Mouse (Mus musculus) CD4-positive, CD25-positive, alpha-beta regulatory T cell, adult 4 months (primary cell): ENCODE data around the gene Prss36. TPM values are rescaled to one million over a fixed set of nuclear protein-coding genes. Genes with fewer than 3 reads are reported as not detected.

Experiments used
- ATAC-seq: one replicate; pipeline ENCODE4 v1.8.0; 2017
- polyA plus RNA-seq, 2 experiments: library from polyadenylated mRNA; unstranded; fragments of 100-300 nt; shearing (Covaris generic); gene quantifications; one replicate each; pipeline ENCODE4 v1.2.1; 2017

Gene Prss36
- polyA plus RNA-seq, 2 experiments from 2014 or later = 2.5 to 4.3 TPM

DNA sequence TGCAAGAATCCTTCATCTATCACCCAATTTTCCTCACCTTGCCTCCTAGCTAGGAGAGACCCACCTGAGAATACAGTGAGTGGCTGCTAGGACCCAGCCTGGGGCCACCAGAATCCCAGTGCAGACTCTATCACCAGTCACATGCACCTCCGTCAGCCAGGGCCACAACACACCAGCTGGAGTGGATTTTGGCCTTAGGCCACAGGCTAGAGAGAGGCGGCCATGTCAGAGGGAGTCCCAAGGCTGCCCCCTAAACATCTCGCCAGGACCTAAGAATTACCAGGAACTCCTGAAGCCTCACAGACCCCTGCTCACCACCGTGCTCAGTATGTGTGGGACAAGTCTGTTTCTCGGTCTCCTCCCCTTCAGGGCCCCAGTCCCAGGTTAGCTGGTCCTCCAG lies 12.4 kb downstream of the Prss36 start:
- no peak for ATAC-seq

DNA sequence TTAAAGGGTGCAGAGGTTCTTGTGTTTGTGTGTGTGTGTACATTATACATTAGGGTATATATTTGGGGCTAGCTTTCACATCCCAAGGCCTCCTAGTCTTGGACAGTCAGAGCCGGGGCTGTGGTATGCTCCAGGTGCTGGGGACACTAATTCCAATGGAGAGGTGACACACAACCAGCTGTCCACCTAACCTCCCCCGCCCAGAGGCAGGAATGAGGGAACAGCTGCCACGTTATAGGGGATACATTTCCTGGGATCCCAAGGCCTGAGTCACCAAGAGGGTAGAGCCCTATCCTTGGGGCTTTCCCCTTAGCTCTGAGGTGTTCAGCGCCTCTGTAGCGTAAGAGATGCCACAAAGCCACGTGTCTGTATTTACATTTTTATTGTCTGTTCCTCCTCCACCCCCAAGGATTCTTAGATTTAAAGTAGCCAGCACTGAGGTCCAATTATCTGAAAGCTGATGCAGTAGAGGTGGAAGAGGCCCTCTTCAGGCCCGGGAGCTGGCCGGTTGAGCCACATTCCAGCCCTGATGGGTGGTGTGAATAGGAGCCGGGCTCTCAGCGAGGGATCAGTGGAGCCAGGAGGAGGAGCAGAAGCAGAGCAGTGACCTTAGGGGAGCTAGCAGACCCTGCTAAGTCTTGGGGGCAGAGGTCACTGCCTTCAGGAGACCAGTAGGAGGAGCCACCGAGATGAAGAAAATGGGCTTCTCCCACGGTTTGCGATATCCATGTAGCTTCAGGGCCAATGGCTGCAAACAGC lies 14.1 kb downstream of the Prss36 start:
- no peak for ATAC-seq

DNA sequence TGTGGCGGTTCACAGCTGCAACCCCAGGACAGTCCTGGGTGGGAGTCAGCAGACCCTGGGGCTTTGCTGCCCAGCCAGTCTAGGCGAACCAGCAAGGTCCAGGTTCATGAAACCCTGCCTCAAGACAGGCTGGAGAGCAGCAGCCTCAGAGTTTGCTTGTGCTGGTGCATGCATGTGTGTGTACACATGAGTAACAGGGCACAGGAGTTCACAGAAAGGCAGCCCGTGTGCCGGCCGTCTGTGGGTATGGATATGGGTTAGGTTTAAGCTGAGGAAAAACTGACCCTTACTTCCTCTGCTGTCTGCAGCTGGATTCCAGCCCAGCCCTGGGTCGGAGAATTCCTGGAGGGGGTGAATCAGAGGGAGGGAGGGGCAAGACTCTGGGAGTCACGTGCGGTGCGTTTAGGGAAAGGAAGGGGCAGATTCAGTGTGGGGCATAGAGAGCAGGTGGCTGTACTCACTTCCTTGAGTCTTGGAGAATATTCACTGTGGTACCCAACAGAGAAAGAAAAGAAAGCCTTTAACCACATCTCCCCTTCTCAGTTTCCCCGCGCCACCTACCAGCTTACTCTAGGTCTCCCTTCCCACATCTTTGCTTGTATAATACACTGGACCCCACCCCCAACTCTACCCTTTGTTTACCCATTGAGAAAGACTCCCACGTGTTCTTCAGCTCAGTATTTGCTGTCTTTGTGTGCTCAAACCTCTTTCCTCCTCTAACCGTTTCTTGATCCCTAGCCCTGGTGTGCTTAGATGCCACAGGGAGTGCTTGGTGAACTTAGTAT lies 15.0 kb downstream of the Prss36 start:
- ATAC-seq = no peak

DNA sequence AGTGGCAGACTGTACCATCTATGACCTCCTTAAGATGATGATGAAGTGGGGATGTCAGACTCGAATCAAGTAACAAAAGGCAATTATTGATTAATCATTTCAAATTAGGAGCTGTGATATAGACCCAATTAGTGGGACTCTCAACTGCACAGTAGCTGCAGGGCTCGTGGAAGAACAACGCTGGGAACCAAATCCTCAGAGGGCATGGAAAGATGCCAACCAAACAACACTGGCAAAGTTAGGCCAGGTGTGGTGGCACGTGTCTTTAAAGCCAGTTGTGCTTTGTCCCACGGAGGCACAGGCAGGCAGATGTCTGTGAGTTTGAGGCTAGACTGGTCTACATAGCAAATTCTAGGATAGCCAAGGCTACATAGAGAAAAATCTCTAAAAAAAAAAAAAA lies 15.9 kb downstream of the Prss36 start:
- no peak for ATAC-seq

DNA sequence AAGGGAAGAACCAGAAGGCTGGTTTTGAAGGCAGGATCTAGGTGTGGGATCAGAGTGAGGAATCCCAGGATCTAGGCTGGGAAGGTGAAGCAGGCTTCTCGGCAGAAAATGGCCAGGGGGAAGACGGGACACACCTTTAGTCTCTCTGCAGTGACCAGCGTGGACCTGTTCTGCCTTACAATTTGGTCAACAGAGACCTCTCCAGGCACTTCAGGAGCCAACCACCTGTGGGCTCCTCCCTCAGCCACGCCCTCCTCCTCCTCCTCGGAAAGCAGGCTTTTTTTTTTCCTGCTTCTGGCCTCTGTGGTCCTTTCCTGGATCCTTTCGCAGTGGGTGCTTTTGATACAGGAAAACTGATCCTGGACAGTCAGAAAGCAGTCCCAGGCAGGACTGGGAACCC lies 16.6 kb downstream of the Prss36 start, which contains the start of gene Prss8:
Gene Prss8 (minus strand): TSS at position 182 of the 400 bp plus-strand sequence.
- no peak for ATAC-seq

DNA sequence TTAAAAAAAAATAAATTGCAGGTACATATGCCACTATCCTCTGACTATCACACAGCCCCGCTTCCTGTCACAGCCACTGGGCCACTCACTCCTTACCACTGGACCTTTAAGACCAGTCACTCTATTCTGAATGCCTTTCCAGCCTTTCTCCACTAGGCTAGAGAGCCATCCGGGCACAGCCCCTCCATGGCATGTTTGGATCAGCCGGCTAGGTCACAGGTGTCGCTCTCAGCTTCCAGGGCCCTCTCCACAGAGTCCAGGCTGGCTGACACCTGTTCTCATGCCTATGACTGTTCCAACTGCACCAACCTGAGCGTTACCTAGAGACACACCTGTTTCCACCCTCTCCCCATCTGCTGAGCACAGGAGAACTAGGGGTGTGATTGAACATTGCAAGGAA lies 17.9 kb downstream of the Prss36 start:
- no peak for ATAC-seq

DNA sequence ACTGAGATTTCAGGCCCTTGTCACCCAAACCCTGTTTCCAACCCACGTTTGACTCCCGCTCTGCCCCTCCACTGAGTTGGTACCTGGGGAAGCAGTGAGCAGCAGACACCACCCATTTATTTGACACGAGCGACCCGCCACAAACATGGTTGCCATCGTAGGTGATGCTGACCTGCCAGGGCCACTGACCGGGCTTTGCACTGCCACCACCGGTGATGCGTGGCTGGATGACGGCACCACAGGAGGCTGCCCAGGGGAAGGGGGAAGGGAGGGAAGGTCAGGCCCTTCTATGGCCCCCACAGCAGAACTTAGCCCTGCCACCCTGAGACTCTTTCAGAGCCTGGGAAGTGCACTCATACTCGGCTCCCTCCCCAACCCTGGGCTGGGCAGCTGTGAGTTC lies 18.8 kb downstream of the Prss36 start:
- no peak for ATAC-seq

DNA sequence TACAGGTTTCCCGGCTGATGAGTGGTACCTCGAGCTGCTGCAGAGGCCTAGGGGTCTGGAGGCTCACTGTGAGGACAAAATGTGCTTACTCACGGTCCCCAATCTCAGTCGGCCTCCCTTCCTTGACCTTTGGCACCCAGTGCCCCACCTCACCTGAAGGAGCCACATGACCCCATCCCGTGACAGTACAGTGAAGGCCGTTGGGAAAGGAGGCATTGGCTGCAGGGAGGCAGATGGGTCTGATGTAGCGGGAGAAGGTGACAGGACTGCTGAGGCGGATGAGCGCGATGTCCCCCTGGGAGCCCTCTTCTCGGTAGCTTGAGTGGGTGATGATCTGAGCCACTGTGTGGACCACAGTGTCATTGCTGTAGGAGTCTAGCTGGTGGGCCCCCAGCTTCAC lies 19.7 kb downstream of the Prss36 start:
- ATAC-seq = no peak

DNA sequence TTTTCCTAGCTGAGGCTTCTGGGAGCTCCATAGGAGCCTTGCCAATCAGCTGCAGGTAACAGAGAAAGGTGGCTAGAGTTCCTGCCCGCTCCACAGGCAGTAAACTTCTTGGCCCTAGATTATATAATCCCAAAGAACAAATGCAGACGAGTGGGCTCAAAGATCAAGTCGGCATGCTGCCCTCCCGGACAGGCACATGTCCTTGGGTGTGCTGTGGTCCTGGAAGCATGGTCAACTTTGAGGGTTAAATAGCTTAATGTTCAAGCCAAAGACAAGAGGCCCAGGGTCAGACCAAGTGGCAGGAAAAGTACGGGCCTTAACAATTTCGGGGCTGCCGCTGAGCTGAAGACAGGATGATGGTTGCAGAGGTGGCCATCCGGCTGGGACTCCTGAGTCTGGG lies 20.5 kb downstream of the Prss36 start:
- no peak for ATAC-seq

DNA sequence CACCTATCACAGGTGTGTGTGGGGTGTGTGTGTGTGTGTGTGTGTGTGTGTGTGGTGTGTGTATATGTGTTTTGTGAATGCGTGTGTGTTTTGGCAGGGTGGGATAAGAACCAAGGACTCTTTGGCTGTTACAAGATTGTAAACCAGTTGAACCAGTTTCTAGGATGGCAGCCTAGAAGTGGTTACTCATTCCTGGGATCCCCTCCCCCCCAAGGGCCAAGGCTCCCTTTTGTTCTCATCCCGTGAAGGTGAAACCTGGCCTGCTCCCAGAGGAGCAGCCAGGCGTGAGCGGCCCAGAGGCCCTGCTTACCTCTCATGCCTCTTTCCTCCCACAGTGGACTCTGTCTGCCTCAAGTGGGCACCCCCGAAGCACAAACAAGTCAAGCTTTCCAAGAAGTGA lies 21.3 kb downstream of the Prss36 start:
- no peak for ATAC-seq

DNA sequence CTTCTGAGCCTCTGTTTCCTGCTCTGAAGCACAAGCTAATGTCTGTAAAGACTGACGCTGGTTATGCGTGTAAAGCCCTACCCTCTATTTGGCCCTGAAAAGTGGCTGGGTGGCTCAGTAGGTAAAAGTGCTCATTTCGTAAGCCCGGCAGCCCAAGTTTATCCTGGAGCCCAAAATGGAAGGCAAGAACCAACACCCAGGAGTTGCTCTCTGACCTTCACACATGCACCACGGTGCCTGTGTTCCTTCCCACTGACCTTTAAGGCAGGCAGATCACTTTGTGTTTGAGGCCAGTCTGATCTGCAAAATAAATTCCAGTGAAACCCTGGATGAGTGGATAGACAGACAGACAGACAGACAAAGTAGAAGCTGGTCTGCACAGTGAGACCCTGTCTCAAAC lies 22.8 kb downstream of the Prss36 start:
- ATAC-seq = no peak

DNA sequence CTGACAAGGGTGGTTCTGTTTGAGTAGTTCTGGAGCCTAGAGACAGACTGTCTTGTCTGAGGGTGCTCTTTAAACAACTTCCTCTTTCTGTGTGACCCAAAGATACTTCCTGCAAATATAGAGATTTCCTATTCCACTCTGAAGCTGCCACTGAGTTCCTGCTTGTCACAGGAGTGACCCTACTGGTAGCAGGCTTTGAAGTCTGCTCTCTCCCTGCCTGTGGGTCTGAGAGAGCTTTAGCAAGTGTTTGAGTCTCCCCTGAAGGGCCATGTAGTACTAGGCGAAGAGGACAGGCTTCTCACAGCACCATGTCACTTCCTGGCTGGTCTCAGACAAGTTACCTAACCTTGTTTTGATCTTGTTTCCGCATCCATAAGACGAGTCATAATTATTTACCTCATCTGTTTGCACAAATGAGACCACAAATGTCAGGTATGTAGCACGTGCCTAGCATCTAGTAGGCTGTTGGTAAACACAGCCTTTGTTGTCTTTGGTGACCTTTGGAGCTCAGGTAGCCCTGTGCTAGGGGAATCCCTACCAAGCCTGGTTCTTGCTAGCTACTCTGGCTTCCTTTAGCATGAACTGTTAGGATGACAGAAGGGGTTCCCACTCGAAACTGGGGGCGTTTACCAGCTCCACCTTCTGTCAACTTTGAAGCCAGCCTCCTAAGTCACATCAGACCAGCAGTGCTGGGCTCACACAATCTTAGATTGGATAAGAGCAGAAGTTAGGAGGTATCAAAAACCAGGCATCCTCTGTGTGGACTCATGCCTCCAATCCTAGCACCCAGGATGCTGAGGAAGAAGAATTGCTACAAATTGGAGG lies 23.9 kb downstream of the Prss36 start:
- peak; percentile 89 for ATAC-seq

DNA sequence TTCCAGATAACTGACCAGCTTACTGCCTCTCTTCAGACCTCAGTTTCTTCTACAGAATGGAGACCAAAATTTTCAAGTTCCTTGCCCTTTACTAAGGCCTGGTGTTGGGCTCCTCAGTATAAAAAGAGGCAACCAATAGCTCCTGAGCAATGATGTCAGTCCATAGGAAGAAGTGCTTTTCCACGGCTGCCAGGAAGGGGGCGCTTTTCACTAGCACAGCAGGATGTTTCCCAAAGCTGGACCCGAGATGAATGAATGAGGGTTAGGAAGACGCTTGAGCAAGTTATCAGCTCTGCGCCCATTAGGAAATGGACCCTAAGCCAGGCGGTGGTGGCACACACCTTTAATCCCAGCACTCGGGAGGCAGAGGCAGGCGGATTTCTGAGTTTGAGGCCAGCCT lies 25.0 kb downstream of the Prss36 start:
- no peak for ATAC-seq

DNA sequence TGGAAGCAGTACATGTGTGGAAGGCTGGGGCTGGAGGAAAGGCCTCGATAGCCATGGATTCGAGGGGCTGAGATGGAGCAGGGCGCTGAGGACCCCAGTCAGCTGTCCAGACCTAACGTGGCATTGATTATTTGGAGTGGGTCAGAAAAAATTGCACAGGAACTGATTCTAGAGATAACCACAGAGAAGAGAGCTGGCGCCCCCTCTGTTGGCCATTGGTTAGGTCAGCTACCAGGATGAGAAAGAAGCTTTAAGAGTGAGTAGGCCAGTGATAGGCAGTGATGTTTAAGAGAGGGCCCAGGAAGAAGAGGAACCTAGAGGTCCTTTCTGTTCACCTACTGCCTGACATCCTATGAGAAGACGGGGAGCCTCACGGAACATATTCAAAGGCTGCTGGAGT lies 27.2 kb downstream of the Prss36 start:
- ATAC-seq = no peak

DNA sequence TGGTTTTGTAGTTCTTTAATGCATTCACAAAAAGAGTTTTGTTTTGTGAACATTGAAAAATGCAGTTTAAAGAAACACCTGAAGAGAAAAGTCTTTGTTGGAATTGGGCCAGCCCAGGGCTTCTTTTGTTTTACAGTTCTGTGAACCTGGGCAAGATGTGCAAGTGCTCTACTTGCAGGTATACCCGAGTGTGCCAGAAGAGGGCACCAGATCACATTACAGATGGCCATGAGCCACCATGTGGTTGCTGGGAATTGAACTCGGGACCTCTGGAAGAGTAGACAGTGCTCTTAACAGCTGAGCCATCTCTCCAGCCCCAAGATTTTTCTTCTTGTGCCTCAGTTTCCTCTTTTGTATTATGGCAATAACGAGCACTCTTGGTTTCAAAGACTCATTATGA lies 28.3 kb downstream of the Prss36 start:
- no peak for ATAC-seq

DNA sequence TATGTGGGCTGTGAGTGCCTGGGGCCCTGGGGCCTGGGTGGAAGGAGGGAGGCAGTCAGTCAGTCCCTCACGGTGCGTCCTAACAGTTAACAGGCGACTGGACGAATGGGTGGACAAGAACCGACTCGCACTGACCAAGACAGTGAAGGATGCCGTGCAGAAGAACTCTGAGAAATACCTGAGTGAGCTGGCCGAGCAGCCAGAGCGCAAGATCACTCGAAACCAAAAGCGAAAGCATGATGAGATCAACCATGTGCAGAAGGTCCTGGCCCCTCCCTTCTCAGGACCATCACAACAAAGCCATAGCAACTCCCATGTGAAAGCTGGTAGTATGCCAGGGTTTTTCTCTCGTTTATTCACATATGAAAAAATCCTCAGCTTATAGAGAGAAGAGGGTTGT lies 31.2 kb downstream of the Prss36 start:
- no peak for ATAC-seq

DNA sequence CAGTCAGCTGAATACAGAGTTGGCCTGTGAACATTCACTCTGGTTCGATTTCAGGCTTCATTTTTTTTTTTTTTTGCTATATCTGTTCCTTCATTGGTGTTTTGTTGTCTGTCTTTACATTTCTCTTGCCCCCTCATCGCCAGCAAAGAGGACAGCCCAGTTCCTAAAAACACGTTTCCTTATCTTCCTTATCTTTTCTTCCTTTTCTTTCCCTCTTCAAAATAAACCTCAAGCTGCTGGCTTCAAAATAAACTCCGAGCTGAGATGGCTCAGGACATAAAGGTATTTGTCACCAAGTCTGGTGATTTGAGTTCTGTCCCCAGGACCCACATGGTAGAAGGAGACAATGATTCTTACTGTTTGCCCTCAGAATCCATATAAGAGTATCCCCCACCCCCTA lies 33.6 kb downstream of the Prss36 start:
- no peak for ATAC-seq

DNA sequence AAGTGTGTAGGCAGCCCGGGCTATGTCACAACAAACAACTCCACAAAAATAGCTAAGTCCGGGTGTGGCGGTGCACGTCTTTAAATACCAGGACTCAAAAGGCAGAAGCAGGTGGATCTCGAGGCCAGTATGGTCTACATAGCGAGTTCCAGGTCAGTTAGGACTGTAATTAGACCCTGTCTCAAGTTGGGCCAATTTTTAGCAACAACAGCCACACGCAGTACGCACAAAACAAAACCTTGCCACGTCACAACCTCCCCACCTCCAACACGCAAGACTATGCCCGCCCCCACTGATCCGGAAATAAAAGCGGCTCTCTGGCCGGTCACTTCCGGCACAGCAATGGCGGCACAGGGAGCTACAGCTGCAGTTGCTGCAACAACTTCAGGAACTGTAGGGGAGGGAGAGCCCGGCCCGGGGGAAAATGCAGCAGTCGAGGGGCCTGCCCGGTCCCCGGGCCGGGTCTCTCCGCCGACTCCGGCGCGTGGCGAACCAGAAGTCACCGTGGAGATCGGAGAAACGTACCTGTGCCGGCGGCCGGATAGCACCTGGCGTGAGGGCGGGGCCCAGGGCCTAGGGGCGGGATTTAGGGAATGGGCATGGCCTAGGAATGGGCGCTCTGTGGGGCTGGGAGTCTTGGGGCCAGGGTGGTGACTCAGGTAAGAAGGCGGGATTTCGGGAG lies 34.2 kb downstream of the Prss36 start, which contains the start of gene Kat8:
Gene Kat8 (plus strand): TSS at position 327 of the 682 bp plus-strand sequence.
- peak; percentile 100 for ATAC-seq

DNA sequence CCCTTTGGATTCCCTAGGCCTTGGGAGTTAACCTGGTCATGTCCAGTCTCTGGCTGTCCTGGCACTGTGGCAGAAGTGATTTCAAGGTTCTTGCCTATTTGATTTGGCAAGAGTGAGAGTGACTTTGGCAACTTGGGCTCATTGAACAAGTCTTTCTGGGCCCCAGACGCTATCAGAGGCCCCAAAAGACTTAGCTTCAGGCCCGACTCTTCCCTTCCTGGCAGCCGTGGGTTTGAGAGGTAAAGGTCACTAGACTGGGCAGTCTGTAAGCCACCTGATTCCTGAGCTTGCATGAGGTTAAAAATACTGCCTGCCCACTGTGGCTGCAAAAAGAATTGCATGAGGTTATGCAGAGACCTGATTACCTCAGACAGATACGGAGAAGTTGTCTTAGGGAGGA lies 37.9 kb downstream of the Prss36 start:
- ATAC-seq = no peak

DNA sequence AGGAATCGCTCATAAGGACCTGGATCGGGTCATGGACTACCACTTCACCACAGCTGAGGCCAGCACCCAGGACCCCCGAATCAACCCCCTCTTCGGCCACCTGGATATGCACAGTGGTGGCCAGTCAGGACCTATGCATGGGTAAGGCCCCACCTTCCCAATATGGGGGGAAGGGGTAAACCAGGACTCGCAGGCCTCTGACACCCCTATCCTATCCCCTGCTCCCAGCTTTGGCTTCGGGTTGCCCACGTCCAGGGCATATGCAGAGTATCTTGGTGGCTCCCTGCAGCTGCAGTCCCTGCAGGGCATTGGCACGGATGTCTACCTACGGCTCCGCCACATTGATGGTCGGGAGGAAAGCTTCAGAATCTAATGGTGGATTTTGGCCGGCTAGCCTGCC lies 38.6 kb downstream of the Prss36 start:
- no peak for ATAC-seq

DNA sequence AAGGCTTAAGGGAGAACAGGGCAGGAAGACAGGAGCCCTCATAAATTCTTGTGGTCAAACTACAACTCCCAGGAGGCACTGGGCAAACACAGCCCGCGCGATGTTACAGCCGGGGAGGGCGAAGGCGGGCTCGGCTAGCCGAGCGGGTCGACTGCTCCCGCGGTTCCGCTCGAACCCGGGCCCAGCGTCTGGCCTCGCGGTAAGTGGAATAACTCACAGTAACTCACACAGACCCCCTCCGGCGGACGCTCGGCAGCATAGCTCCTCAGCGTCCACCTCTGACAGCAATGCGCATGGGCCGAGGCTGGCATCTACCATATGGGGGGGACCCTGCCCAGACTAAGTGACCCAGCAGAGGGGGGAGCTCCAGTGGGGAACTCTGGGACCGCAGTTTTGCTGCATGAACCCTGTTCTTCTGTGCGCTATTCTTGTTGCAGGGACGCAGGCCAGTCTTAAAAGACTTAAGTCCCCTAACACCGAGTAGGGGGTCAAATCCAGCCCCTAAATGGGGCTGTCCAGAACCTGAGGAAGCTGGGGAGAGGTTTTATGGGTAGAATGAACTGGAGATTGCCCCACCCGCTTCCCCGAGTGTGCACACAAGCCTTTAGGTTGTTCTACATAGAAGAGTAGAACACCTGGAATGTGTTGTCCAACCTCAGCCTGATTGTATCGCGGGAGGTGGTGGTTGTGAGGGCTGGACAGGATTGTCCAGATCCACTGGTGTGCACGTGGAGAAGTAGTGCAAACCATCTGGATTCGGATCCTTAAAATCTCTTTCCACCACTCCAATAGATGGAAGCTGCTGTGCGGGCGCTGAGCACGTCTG lies 42.3 kb downstream of the Prss36 start, which contains the start of gene Bckdk:
Gene Bckdk (plus strand): TSS at position 112 of the 826 bp plus-strand sequence.
- ATAC-seq = peak; percentile 97

DNA sequence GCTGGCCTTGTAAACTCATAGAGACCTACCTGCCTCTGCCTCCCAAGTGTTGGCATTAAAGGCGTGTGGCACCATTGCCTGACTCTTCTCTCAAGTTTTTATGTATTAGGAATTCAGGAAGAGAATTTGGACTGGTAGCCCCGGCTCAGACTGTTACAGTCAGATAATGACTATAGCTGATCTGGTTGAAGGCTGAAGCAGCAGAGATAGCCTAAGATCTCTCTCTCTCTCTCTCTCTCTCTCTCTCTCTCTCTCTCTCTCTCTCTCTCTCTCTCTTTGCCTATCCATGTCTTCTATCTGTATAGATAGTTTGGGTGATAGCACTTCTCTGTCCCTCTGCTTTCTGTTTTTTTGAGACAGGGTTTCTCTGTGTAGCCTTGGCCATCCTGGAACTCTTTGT lies 44.8 kb downstream of the Prss36 start:
- no peak for ATAC-seq
